Mouse (Mus musculus): Measurements from ENCODE around the gene 4930562C15Rik. TPM values are rescaled to one million over a fixed set of nuclear protein-coding genes. Genes with fewer than 3 reads are reported as not detected.
A peak's percentile ranks its signal among the peaks of the same experiment; 100 is the strongest.

4930562C15Rik gene
- polyA plus RNA-seq, 1 experiment from 2014 or later = 0.89 TPM

- peak overlapping the region; percentile 84 for H3K9ac ChIP-seq (ENCODE audit: low read depth, low read length)
- peak overlapping the region; percentile 90 for H3K4me3 ChIP-seq (ENCODE audit: low read length)
- WGBS = 79% methylated on average over 10 of the region's 10 CpGs
- no peaks in the 10 kb centered on the region; the same call in 1 of the 2 replicates for H3K36me3 ChIP-seq (ENCODE audit: control insufficient read depth, insufficient read depth, low read length)
- no peak for ATAC-seq (ENCODE audit: low FRiP score, low TSS enrichment)
- peak overlapping the region; percentile 82 for H3K4me2 ChIP-seq (replicated peaks; ENCODE audit: low read depth, low read length)
- H3K9me3 ChIP-seq (ENCODE audit: control insufficient read depth, low read length) = no peaks in the 10 kb centered on the region
- no peaks in the 10 kb centered on the region for H3K27me3 ChIP-seq (ENCODE audit: control insufficient read depth, insufficient read depth, low read length)
- H3K4me1 ChIP-seq (ENCODE audit: control insufficient read depth, insufficient read depth, low read length) = peaks cover 18% of the 10 kb centered on the region
- H3K27ac ChIP-seq (ENCODE audit: low read depth, low read length) = peak overlapping the region; percentile 98; the same call in 1 of the 2 replicates
Measured at GRCm38 (mm10) chr16:4881400-4882351, 46.5 kb downstream of the 4930562C15Rik start.

- ATAC-seq (ENCODE audit: low FRiP score, low TSS enrichment) = no peak
- Histone ChIP-seq H3K27ac (ENCODE audit: low read depth, low read length) (no peak overlapping the region), H3K9me3 (ENCODE audit: control insufficient read depth, low read length) (no peaks in the 10 kb centered on the region), H3K27me3 (ENCODE audit: control insufficient read depth, insufficient read depth, low read length) (no peaks in the 10 kb centered on the region), H3K9ac (ENCODE audit: low read depth, low read length) (0 out of 2 replicates have a peak overlapping the region, but pooled peaks have one; percentile 90), H3K4me2 (replicated peaks; ENCODE audit: low read depth, low read length) (peak overlapping the region; percentile 62; the same call in 1 of the 2 replicates), H3K4me3 (ENCODE audit: low read length) (peak overlapping the region; percentile 90; the same call in 1 of the 2 replicates), H3K36me3 (ENCODE audit: control insufficient read depth, insufficient read depth, low read length) (no peaks in the 10 kb centered on the region), H3K4me1 (ENCODE audit: control insufficient read depth, insufficient read depth, low read length) (peaks cover 13% of the 10 kb centered on the region)
- 95% methylated on average over 10 of the region's 10 CpGs for WGBS
Measured at GRCm38 (mm10) chr16:4884930-4885329, 49.7 kb downstream of the 4930562C15Rik start.

GRCm38 (mm10) chr16:4885760-4886689 is 50.8 kb downstream of the 4930562C15Rik start, which contains the start of gene Mgrn1:
Mgrn1 (plus strand) TSS chr16:4886249.
- under 1% methylated on average over 65 of the region's 74 CpGs for WGBS
- H3K9ac ChIP-seq (ENCODE audit: low read depth, low read length) = peak within 1 kb of the TSS; percentile 90
- no peaks in the 10 kb centered on the region for H3K9me3 ChIP-seq (ENCODE audit: control insufficient read depth, low read length)
- peak within 1 kb of the TSS; percentile 83 for H3K27ac ChIP-seq (ENCODE audit: low read depth, low read length)
- peaks cover 13% of the 10 kb centered on the region for H3K4me1 ChIP-seq (ENCODE audit: control insufficient read depth, insufficient read depth, low read length)
- H3K27me3 ChIP-seq (ENCODE audit: control insufficient read depth, insufficient read depth, low read length) = no peaks in the 10 kb centered on the region
- no peaks in the 10 kb centered on the region for H3K36me3 ChIP-seq (ENCODE audit: control insufficient read depth, insufficient read depth, low read length)
- ATAC-seq (ENCODE audit: low FRiP score, low TSS enrichment) = peak; percentile 91
- peak within 1 kb of the TSS; percentile 90 for H3K4me3 ChIP-seq (ENCODE audit: low read length)
- peak within 1 kb of the TSS; percentile 62 for H3K4me2 ChIP-seq (replicated peaks; ENCODE audit: low read depth, low read length)

GRCm38 (mm10) chr16:4886690-4887020 is 51.4 kb downstream of the 4930562C15Rik start:
- WGBS = under 1% methylated on average over 8 of the region's 8 CpGs
- no peak; the same call in 1 of the 2 replicates for ATAC-seq (ENCODE audit: low FRiP score, low TSS enrichment)

GRCm38 (mm10) chr16:4890201-4890709 is 55.0 kb downstream of the 4930562C15Rik start:
- H3K9me3 ChIP-seq (ENCODE audit: control insufficient read depth, low read length) = no peaks in the 10 kb centered on the region
- peaks cover 10% of the 10 kb centered on the region for H3K4me1 ChIP-seq (ENCODE audit: control insufficient read depth, insufficient read depth, low read length)
- 67% methylated on average over 4 of the region's 4 CpGs for WGBS
- no peak overlapping the region for H3K27ac ChIP-seq (ENCODE audit: low read depth, low read length)
- no peaks in the 10 kb centered on the region for H3K27me3 ChIP-seq (ENCODE audit: control insufficient read depth, insufficient read depth, low read length)
- H3K4me3 ChIP-seq (ENCODE audit: low read length) = no peak overlapping the region
- no peaks in the 10 kb centered on the region for H3K36me3 ChIP-seq (ENCODE audit: control insufficient read depth, insufficient read depth, low read length)
- no peak for ATAC-seq (ENCODE audit: low FRiP score, low TSS enrichment)
- H3K4me2 ChIP-seq (replicated peaks; ENCODE audit: low read depth, low read length) = no peak overlapping the region
- no peak overlapping the region for H3K9ac ChIP-seq (ENCODE audit: low read depth, low read length)

More at GRCm38 (mm10) chr16:4886690-4887020, 51.4 kb downstream of the 4930562C15Rik start:
- Histone ChIP-seq H3K4me1 (ENCODE audit: control insufficient read depth, insufficient read depth, low read length) (peaks cover 12% of the 10 kb centered on the region), H3K36me3 (ENCODE audit: control insufficient read depth, insufficient read depth, low read length) (no peaks in the 10 kb centered on the region), H3K4me2 (replicated peaks; ENCODE audit: low read depth, low read length) (peak overlapping the region; percentile 62), H3K4me3 (ENCODE audit: low read length) (peak overlapping the region; percentile 90), H3K27me3 (ENCODE audit: control insufficient read depth, insufficient read depth, low read length) (no peaks in the 10 kb centered on the region), H3K9ac (ENCODE audit: low read depth, low read length) (peak overlapping the region; percentile 90), H3K27ac (ENCODE audit: low read depth, low read length) (peak overlapping the region; percentile 83), H3K9me3 (ENCODE audit: control insufficient read depth, low read length) (no peaks in the 10 kb centered on the region)

- 92% methylated on average over 6 of the region's 6 CpGs for WGBS
- Histone ChIP-seq H3K4me3 (ENCODE audit: low read length) (no peak overlapping the region), H3K9me3 (ENCODE audit: control insufficient read depth, low read length) (no peaks in the 10 kb centered on the region), H3K36me3 (ENCODE audit: control insufficient read depth, insufficient read depth, low read length) (no peaks in the 10 kb centered on the region), H3K27me3 (ENCODE audit: control insufficient read depth, insufficient read depth, low read length) (no peaks in the 10 kb centered on the region), H3K27ac (ENCODE audit: low read depth, low read length) (no peak overlapping the region), H3K4me2 (replicated peaks; ENCODE audit: low read depth, low read length) (no peak overlapping the region), H3K4me1 (ENCODE audit: control insufficient read depth, insufficient read depth, low read length) (peaks cover 9% of the 10 kb centered on the region), H3K9ac (ENCODE audit: low read depth, low read length) (no peak overlapping the region)
- ATAC-seq (ENCODE audit: low FRiP score, low TSS enrichment) = no peak
Measured at GRCm38 (mm10) chr16:4892171-4892570, 57.0 kb downstream of the 4930562C15Rik start.

- ATAC-seq (ENCODE audit: low FRiP score, low TSS enrichment) = no peak
- Histone ChIP-seq H3K9me3 (ENCODE audit: control insufficient read depth, low read length) (no peaks in the 10 kb centered on the region), H3K27me3 (ENCODE audit: control insufficient read depth, insufficient read depth, low read length) (no peaks in the 10 kb centered on the region), H3K4me3 (ENCODE audit: low read length) (no peak overlapping the region), H3K36me3 (ENCODE audit: control insufficient read depth, insufficient read depth, low read length) (no peaks in the 10 kb centered on the region), H3K9ac (ENCODE audit: low read depth, low read length) (no peak overlapping the region), H3K27ac (ENCODE audit: low read depth, low read length) (no peak overlapping the region), H3K4me1 (ENCODE audit: control insufficient read depth, insufficient read depth, low read length) (no peaks in the 10 kb centered on the region), H3K4me2 (replicated peaks; ENCODE audit: low read depth, low read length) (no peak overlapping the region)
- WGBS = 77% methylated on average over 7 of the region's 7 CpGs
Measured at GRCm38 (mm10) chr16:4894201-4894908, 59.1 kb downstream of the 4930562C15Rik start.
